Mouse (Mus musculus) layer of hippocampus, postnatal 25 days (tissue): ENCODE measurements around the gene Mff. TPM values are rescaled to one million over a fixed set of nuclear protein-coding genes. Genes with fewer than 3 reads are reported as not detected.

ENCODE experiments used
- DNase-seq, 2 experiments: peaks; one replicate each; pipeline ENCODE4 v3.0.0; 2022; ENCODE audit warnings: mixed read lengths in 2 of 2, low spot score in 1 of 2; ENCODE audit errors: extremely low spot score in 1 of 2
- total RNA-seq, 2 experiments: library from RNA; stranded (reverse); gene quantifications; 2 replicates each; pipeline ENCODE4 v1.2.3; 2021

The Mff gene
- total RNA-seq, result 100 to 1,000 TPM; 233 to 257 TPM

GRCm38 (mm10) chr1:82724339-82725025, at the start of gene Mff:
Gene Mff (plus strand): TSS chr1:82724890.
- DNase-seq, result peak; percentile 83 to 90

- DNase-seq, result no peak
These were observed 38.4 kb upstream of the Mff start for GRCm38 (mm10) chr1:82686328-82686727.

GRCm38 (mm10) chr1:82686866-82687265, 37.8 kb upstream of the Mff start:
- no peak for DNase-seq

GRCm38 (mm10) chr1:82687931-82688330, 36.8 kb upstream of the Mff start:
- DNase-seq, result no peak

GRCm38 (mm10) chr1:82695915-82696314, 28.8 kb upstream of the Mff start:
- no peak for DNase-seq

GRCm38 (mm10) chr1:82717816-82718512, 6.7 kb upstream of the Mff start:
- no peak for DNase-seq

GRCm38 (mm10) chr1:82725026-82725874, 560 bp downstream of the Mff start:
- peak in 1 of 2 experiments; percentile 19 for DNase-seq

GRCm38 (mm10) chr1:82725875-82726185, 1.1 kb downstream of the Mff start:
- no peak for DNase-seq

GRCm38 (mm10) chr1:82726482-82726881, 1.8 kb downstream of the Mff start:
- no peak for DNase-seq

- DNase-seq, result no peak
These were observed 8.7 kb downstream of the Mff start for GRCm38 (mm10) chr1:82733357-82733756.

GRCm38 (mm10) chr1:82738066-82738465, 13.4 kb downstream of the Mff start:
- no peak for DNase-seq

- DNase-seq, result no peak
These were observed 16.8 kb downstream of the Mff start for GRCm38 (mm10) chr1:82741539-82741938.

GRCm38 (mm10) chr1:82743962-82744361, 19.3 kb downstream of the Mff start:
- DNase-seq, result no peak

- no peak for DNase-seq
These were observed 21.7 kb downstream of the Mff start for GRCm38 (mm10) chr1:82746408-82746807.

- no peak for DNase-seq
These were observed 23.2 kb downstream of the Mff start for GRCm38 (mm10) chr1:82747714-82748452.

- no peak for DNase-seq
These were observed 34.8 kb downstream of the Mff start for GRCm38 (mm10) chr1:82759520-82759919.

GRCm38 (mm10) chr1:82761454-82762169, 36.9 kb downstream of the Mff start:
- no peak for DNase-seq

- DNase-seq, result no peak
These were observed 37.6 kb downstream of the Mff start for GRCm38 (mm10) chr1:82762274-82762673.

GRCm38 (mm10) chr1:82766227-82766626, 41.5 kb downstream of the Mff start:
- DNase-seq, result no peak

- DNase-seq, result no peak
These were observed 42.0 kb downstream of the Mff start for GRCm38 (mm10) chr1:82766641-82767040.
